Mouse (Mus musculus): Measurements from ENCODE around the gene Exoc2. TPM values are rescaled to one million over a fixed set of nuclear protein-coding genes. Genes with fewer than 3 reads are reported as not detected.

Exoc2 gene
- polyA plus RNA-seq, 1 experiment from 2014 or later = 33.2 TPM

DNA sequence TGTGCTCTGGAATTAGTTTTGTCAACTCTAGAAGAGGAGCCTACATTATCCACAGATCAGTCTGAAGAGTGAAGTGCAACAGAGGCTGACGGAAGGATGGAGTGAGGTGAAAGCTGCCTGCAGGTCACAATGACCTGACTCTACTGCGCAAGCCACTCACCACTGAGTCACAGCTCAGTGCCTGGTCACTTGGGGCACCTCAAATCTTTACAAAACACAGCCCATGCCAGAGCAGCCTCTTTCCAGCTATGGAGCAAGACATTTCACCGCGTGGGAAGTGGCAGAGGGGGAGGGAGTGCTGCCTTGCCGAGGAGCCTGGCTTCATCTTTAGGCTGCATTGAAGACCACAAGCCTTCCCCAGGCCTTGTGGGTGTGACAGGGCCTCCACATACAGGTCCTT, 159.6 kb downstream of the Exoc2 start:
- Histone ChIP-seq H3K4me1 (ENCODE audit: control insufficient read depth, insufficient read depth, low read length) (no peaks in the 10 kb centered on the region), H3K27ac (ENCODE audit: low read depth, low read length) (no peak overlapping the region), H3K36me3 (ENCODE audit: control insufficient read depth, insufficient read depth, low read length) (no peaks in the 10 kb centered on the region; the same call in 1 of the 2 replicates), H3K9ac (ENCODE audit: low read depth, low read length) (no peak overlapping the region), H3K4me2 (replicated peaks; ENCODE audit: low read depth, low read length) (no peak overlapping the region), H3K9me3 (ENCODE audit: control insufficient read depth, low read length) (no peaks in the 10 kb centered on the region), H3K4me3 (ENCODE audit: low read length) (no peak overlapping the region), H3K27me3 (ENCODE audit: control insufficient read depth, insufficient read depth, low read length) (no peaks in the 10 kb centered on the region)
- WGBS = 84% methylated on average over 5 of the region's 5 CpGs
- no peak for ATAC-seq (ENCODE audit: low FRiP score, low TSS enrichment)

DNA sequence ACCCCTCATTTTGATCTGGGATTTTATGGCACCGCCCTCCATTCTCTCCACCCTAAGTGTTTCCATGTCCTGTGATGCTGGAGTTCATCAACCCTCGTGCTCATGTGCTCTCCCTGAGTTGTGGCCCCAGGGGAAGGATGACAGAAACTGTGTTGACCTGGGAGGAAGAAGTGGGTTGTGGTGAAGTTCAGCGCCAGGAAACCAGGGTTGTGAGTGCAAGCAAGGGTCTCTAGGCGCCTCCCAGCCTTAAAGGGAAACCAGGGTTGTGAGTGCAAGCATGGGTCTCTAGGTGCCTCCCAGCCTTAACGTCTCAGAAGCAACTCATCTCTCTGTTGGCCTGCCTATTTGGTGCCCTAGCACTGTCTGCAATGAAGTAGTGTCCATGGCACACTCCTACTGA, 160.4 kb downstream of the Exoc2 start:
- Histone ChIP-seq H3K4me1 (ENCODE audit: control insufficient read depth, insufficient read depth, low read length) (no peaks in the 10 kb centered on the region), H3K36me3 (ENCODE audit: control insufficient read depth, insufficient read depth, low read length) (no peaks in the 10 kb centered on the region; the same call in 1 of the 2 replicates), H3K9ac (ENCODE audit: low read depth, low read length) (no peak overlapping the region), H3K4me3 (ENCODE audit: low read length) (no peak overlapping the region), H3K27ac (ENCODE audit: low read depth, low read length) (no peak overlapping the region), H3K27me3 (ENCODE audit: control insufficient read depth, insufficient read depth, low read length) (no peaks in the 10 kb centered on the region), H3K4me2 (replicated peaks; ENCODE audit: low read depth, low read length) (no peak overlapping the region), H3K9me3 (ENCODE audit: control insufficient read depth, low read length) (no peaks in the 10 kb centered on the region)
- no peak for ATAC-seq (ENCODE audit: low FRiP score, low TSS enrichment)
- whole genome bisulfite sequencing = 87% methylated on average over 5 of the region's 5 CpGs

DNA sequence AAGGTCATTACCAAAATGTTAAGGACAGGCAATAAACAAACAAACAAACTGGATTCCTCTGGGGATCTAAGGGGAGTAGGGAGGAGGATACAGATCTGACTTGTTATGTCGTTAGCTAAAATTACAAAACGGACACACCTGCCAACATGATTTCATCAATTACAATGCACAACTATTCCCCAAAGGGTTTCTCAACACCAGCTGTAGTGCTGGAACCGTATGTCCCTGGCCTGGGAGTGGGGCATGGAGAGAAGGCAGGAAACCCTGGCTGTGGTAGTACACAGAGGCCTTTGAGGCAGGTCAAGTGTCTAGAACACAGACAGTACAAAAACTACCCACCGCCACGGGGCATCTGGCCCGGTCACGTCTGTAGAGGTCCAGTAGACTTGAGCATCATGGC, 164.7 kb downstream of the Exoc2 start:
- H3K4me1 ChIP-seq (ENCODE audit: control insufficient read depth, insufficient read depth, low read length) = no peaks in the 10 kb centered on the region
- ATAC-seq (ENCODE audit: low FRiP score, low TSS enrichment) = no peak
- 88% methylated on average over 7 of the region's 7 CpGs for WGBS
- H3K27ac ChIP-seq (ENCODE audit: low read depth, low read length) = no peak overlapping the region
- H3K27me3 ChIP-seq (ENCODE audit: control insufficient read depth, insufficient read depth, low read length) = no peaks in the 10 kb centered on the region
- H3K36me3 ChIP-seq (ENCODE audit: control insufficient read depth, insufficient read depth, low read length) = no peaks in the 10 kb centered on the region
- H3K9me3 ChIP-seq (ENCODE audit: control insufficient read depth, low read length) = no peaks in the 10 kb centered on the region
- no peak overlapping the region for H3K9ac ChIP-seq (ENCODE audit: low read depth, low read length)
- no peak overlapping the region for H3K4me2 ChIP-seq (replicated peaks; ENCODE audit: low read depth, low read length)
- H3K4me3 ChIP-seq (ENCODE audit: low read length) = no peak overlapping the region

DNA sequence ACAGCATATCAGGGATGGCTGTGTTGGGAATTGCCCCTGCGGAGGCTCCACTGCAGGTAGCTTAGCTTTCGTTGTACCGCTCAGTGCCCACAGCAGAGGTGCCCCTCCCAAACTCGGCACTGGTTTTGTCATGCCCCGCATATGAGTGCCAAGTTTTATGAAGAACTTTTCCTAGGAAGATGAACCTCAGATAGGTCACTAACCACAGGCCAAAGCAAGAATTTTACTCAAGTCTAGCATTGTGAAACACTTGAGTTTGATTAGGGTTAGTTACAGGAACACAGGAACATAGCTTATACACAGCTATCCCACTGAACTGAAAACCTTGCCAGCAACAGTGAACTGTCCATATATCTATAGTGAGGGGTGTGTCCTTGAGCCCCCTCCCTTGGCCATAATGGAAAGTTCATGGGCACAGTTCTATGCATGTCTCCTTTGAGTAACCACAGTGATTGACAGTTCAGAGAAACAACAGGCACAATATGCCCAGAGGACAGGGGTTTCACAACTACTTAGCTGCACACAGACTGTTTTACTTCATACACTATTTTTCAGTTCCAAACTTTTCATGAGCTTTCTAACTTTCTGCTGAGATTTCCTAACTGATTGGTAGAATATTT, 171.4 kb downstream of the Exoc2 start:
- WGBS = 95% methylated on average over 5 of the region's 5 CpGs
- no peak overlapping the region for H3K27ac ChIP-seq (ENCODE audit: low read depth, low read length)
- H3K4me2 ChIP-seq (replicated peaks; ENCODE audit: low read depth, low read length) = no peak overlapping the region
- no peak overlapping the region for H3K4me3 ChIP-seq (ENCODE audit: low read length)
- no peak for ATAC-seq (ENCODE audit: low FRiP score, low TSS enrichment)
- no peaks in the 10 kb centered on the region for H3K27me3 ChIP-seq (ENCODE audit: control insufficient read depth, insufficient read depth, low read length)
- H3K9ac ChIP-seq (ENCODE audit: low read depth, low read length) = no peak overlapping the region
- no peaks in the 10 kb centered on the region for H3K9me3 ChIP-seq (ENCODE audit: control insufficient read depth, low read length)
- no peaks in the 10 kb centered on the region for H3K4me1 ChIP-seq (ENCODE audit: control insufficient read depth, insufficient read depth, low read length)
- no peaks in the 10 kb centered on the region for H3K36me3 ChIP-seq (ENCODE audit: control insufficient read depth, insufficient read depth, low read length)

DNA sequence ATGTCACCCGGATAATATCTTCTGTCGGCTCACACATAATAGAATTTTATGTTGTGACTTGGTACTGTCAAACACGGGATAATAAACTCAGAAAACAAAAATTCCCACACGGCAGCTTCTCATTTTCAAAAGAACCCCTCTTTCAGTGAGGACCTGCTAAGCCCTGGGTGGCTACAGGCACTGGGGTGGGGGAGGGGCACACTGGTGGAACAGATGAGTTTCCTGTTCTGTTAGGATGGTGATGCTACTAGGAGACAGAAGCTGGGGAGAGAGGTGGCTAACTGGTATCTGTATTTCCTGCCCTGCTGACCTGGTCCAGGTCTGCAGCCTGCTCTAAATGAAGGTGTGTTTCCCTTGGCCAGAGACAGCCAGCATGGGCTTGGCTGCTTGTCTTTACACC, 172.0 kb downstream of the Exoc2 start:
- WGBS = 83% methylated on average over 4 of the region's 4 CpGs

DNA sequence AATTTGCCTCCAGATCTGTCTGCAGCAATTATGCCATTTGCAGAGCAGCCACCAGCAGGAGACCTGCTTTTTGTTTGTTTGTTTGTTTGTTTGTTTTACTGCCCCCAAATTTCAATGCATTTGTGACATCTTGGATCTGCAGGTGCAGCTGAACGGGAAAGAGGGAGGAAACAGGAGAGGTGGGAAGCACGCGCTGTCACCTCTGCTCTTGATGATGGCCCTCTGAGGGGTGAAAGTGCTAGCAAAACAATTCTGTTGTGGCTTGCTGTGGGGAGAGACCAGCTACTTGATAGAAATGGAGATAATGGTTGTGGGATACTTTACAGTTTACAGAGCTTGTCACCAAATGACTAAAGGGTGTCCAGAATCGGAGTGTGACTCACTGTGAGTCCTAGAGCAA, 177.9 kb downstream of the Exoc2 start:
- H3K9me3 ChIP-seq (ENCODE audit: control insufficient read depth, low read length) = no peaks in the 10 kb centered on the region
- no peak overlapping the region for H3K4me3 ChIP-seq (ENCODE audit: low read length)
- 84% methylated on average over 4 of the region's 4 CpGs for whole genome bisulfite sequencing
- no peaks in the 10 kb centered on the region for H3K27me3 ChIP-seq (ENCODE audit: control insufficient read depth, insufficient read depth, low read length)
- H3K4me1 ChIP-seq (ENCODE audit: control insufficient read depth, insufficient read depth, low read length) = no peaks in the 10 kb centered on the region
- H3K9ac ChIP-seq (ENCODE audit: low read depth, low read length) = no peak overlapping the region
- H3K27ac ChIP-seq (ENCODE audit: low read depth, low read length) = no peak overlapping the region
- no peak overlapping the region for H3K4me2 ChIP-seq (replicated peaks; ENCODE audit: low read depth, low read length)
- ATAC-seq (ENCODE audit: low FRiP score, low TSS enrichment) = no peak
- no peaks in the 10 kb centered on the region for H3K36me3 ChIP-seq (ENCODE audit: control insufficient read depth, insufficient read depth, low read length)

More for the DNA sequence above, 172.0 kb downstream of the Exoc2 start:
- no peak for ATAC-seq (ENCODE audit: low FRiP score, low TSS enrichment)
- H3K4me2 ChIP-seq (replicated peaks; ENCODE audit: low read depth, low read length) = no peak overlapping the region
- H3K27me3 ChIP-seq (ENCODE audit: control insufficient read depth, insufficient read depth, low read length) = no peaks in the 10 kb centered on the region
- H3K9ac ChIP-seq (ENCODE audit: low read depth, low read length) = no peak overlapping the region
- no peaks in the 10 kb centered on the region for H3K4me1 ChIP-seq (ENCODE audit: control insufficient read depth, insufficient read depth, low read length)
- H3K36me3 ChIP-seq (ENCODE audit: control insufficient read depth, insufficient read depth, low read length) = no peaks in the 10 kb centered on the region
- no peak overlapping the region for H3K4me3 ChIP-seq (ENCODE audit: low read length)
- no peak overlapping the region for H3K27ac ChIP-seq (ENCODE audit: low read depth, low read length)
- no peaks in the 10 kb centered on the region for H3K9me3 ChIP-seq (ENCODE audit: control insufficient read depth, low read length)

DNA sequence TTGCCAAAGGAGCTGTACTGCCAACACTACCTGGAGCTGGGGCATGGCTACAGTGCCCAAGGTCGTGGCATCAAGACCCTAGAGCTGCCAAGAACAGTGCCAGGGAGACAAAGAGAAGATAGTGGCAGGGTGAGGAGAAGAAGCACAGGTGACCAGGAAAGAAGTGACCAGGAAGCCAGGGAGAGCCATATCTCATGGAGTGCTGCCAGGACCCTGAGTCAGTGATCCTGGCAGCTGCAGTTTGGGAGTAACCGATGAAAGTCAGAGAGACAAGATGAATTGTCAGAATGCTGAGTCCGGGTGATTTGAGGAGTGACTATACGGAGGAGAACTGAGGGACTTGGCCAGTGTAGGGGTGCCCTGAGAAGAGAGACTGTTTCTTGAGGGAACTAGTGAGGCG, 180.3 kb downstream of the Exoc2 start:
- Histone ChIP-seq H3K27me3 (ENCODE audit: control insufficient read depth, insufficient read depth, low read length) (no peaks in the 10 kb centered on the region), H3K4me1 (ENCODE audit: control insufficient read depth, insufficient read depth, low read length) (no peaks in the 10 kb centered on the region), H3K4me3 (ENCODE audit: low read length) (no peak overlapping the region), H3K9ac (ENCODE audit: low read depth, low read length) (no peak overlapping the region), H3K27ac (ENCODE audit: low read depth, low read length) (no peak overlapping the region), H3K9me3 (ENCODE audit: control insufficient read depth, low read length) (no peaks in the 10 kb centered on the region), H3K4me2 (replicated peaks; ENCODE audit: low read depth, low read length) (no peak overlapping the region), H3K36me3 (ENCODE audit: control insufficient read depth, insufficient read depth, low read length) (no peaks in the 10 kb centered on the region)
- no peak for ATAC-seq (ENCODE audit: low FRiP score, low TSS enrichment)
- WGBS = 78% methylated on average over 5 of the region's 5 CpGs

DNA sequence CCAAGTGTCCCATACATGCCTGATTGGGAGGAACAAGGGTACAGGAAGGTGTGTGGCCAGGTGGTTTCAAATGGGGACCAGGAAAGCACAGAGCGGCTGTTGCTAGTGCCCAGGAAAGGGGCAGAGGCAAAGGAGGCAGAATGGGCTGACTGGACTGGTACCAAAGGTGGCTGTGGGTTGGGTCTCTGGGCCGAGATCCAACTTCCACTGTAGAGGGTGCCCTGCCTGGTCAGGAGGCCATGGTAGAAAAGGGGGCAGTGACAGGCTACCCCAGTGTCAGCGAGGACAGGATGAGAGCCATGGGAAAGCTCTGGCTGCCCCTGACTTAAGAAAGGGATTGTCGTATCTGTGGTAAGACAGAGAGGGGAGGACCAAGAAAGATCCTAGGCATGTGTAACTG, 180.7 kb downstream of the Exoc2 start:
- H3K4me2 ChIP-seq (replicated peaks; ENCODE audit: low read depth, low read length) = no peak overlapping the region
- H3K4me1 ChIP-seq (ENCODE audit: control insufficient read depth, insufficient read depth, low read length) = no peaks in the 10 kb centered on the region
- 92% methylated on average over 4 of the region's 4 CpGs for WGBS
- H3K4me3 ChIP-seq (ENCODE audit: low read length) = no peak overlapping the region
- no peak overlapping the region for H3K27ac ChIP-seq (ENCODE audit: low read depth, low read length)
- no peak for ATAC-seq (ENCODE audit: low FRiP score, low TSS enrichment)
- H3K27me3 ChIP-seq (ENCODE audit: control insufficient read depth, insufficient read depth, low read length) = no peaks in the 10 kb centered on the region
- no peaks in the 10 kb centered on the region for H3K36me3 ChIP-seq (ENCODE audit: control insufficient read depth, insufficient read depth, low read length)
- no peak overlapping the region for H3K9ac ChIP-seq (ENCODE audit: low read depth, low read length)
- H3K9me3 ChIP-seq (ENCODE audit: control insufficient read depth, low read length) = no peaks in the 10 kb centered on the region; the same call in 1 of the 2 replicates

DNA sequence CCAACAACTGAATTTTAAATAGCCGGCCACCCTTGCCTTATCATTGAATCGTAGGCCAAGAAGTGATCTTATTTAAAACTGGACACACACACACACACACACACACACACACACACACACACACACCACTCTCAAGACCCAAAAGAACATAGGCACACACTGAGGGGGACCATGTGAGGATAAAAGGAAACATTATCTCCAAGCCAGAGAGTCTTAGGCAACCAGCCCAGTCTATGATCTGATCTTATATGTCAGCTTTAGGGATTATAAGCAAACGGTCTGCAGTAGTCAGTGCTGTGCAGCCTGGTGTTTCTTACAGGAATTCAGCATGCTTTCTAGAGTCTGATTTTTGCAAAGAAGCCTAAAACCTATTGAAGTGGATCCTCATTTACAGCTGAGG, 181.2 kb downstream of the Exoc2 start:
- Histone ChIP-seq H3K9me3 (ENCODE audit: control insufficient read depth, low read length) (no peaks in the 10 kb centered on the region; the same call in 1 of the 2 replicates), H3K4me1 (ENCODE audit: control insufficient read depth, insufficient read depth, low read length) (no peaks in the 10 kb centered on the region), H3K4me3 (ENCODE audit: low read length) (no peak overlapping the region), H3K9ac (ENCODE audit: low read depth, low read length) (no peak overlapping the region), H3K4me2 (replicated peaks; ENCODE audit: low read depth, low read length) (no peak overlapping the region), H3K36me3 (ENCODE audit: control insufficient read depth, insufficient read depth, low read length) (no peaks in the 10 kb centered on the region), H3K27me3 (ENCODE audit: control insufficient read depth, insufficient read depth, low read length) (no peaks in the 10 kb centered on the region), H3K27ac (ENCODE audit: low read depth, low read length) (no peak overlapping the region)
- WGBS = 92% methylated on average over 3 of the region's 3 CpGs
- no peak for ATAC-seq (ENCODE audit: low FRiP score, low TSS enrichment)

All from kidney, embryonic 14.5 days (tissue).